Mouse (Mus musculus) lung, adult 2 months (tissue): ENCODE data around the gene Nfyc.

ENCODE experiments used
- CTCF ChIP-seq: fragments of 200-500 bp; IDR thresholded peaks from 2 replicates; pipeline ENCODE4 v1.5.1; 2011; ENCODE audit warnings: mild to moderate bottlenecking, low read length, control low read depth; ENCODE audit not compliant: insufficient read depth
- POLR2A ChIP-seq: fragments of 200-500 bp; IDR thresholded peaks from 2 replicates; pipeline ENCODE4 v1.6.1; 2011; ENCODE audit warnings: low read depth, mild to moderate bottlenecking, control low read depth, low read length, borderline replicate concordance; ENCODE audit errors: extremely low read depth

- TF ChIP-seq CTCF (no peak), POLR2A (no peak)
Measured at GRCm38 (mm10) chr4:120854588-120855319, 23.4 kb upstream of the Nfyc start, which contains the start of gene Rims3.
